Mouse (Mus musculus) megakaryocyte-erythroid progenitor cell, adult 5-6 weeks (primary cell): Measurements from ENCODE around the gene Ticrr. TPM values are rescaled to one million over a fixed set of nuclear protein-coding genes. Genes with fewer than 3 reads are reported as not detected.

Source experiments
- ATAC-seq: replicated peaks from 2 replicates; pipeline ENCODE4 v1.8.0; 2016; ENCODE audit warnings: mild to moderate bottlenecking, inconsistent platforms; ENCODE audit not compliant: severe bottlenecking, poor library complexity, low FRiP score, low TSS enrichment
- total RNA-seq, 2 experiments: library from RNA; stranded (forward) in 1 of 2; stranded (reverse) in 1 of 2; fragments of 200-1000, 215-1000 nt in 1 of 2; fragments of >200 nt in 1 of 2; fragmentation: Nextera tagmentation in 1 of 2; gene quantifications; 2 replicates each; pipeline ENCODE4 v1.2.3; 2014 to 2017

The Ticrr gene
- total RNA-seq (2014; fragmentation: Nextera tagmentation), result 29.0 and 29.8 TPM in 2 replicates
- 12.2 and 16.8 TPM in 2 replicates for total RNA-seq (2017)

- peak; percentile 99 for ATAC-seq
Measured at GRCm38 (mm10) chr7:79659578-79660290, at the start of gene Ticrr. Gene Ticrr, plus strand, starts transcription at chr7:79660196.

GRCm38 (mm10) chr7:79611901-79612300, 48.1 kb upstream of the Ticrr start:
- no peak for ATAC-seq

GRCm38 (mm10) chr7:79612783-79613182, 47.2 kb upstream of the Ticrr start:
- ATAC-seq, result peak; percentile 60; the same call in 1 of the 2 replicates

- no peak for ATAC-seq
Measured at GRCm38 (mm10) chr7:79613314-79613713, 46.7 kb upstream of the Ticrr start.

GRCm38 (mm10) chr7:79615008-79615407, 45.0 kb upstream of the Ticrr start:
- no peak for ATAC-seq

- no peak for ATAC-seq
Measured at GRCm38 (mm10) chr7:79615941-79616340, 44.1 kb upstream of the Ticrr start.

GRCm38 (mm10) chr7:79617418-79617817, 42.6 kb upstream of the Ticrr start, which contains the start of gene Rhcg:
Gene Rhcg, minus strand, starts transcription at chr7:79617657.
- ATAC-seq, result no peak

- no peak for ATAC-seq
Measured at GRCm38 (mm10) chr7:79619493-79619892, 40.5 kb upstream of the Ticrr start.

GRCm38 (mm10) chr7:79623086-79623485, 36.9 kb upstream of the Ticrr start:
- no peak for ATAC-seq

GRCm38 (mm10) chr7:79626170-79626569, 33.8 kb upstream of the Ticrr start:
- no peak for ATAC-seq

- no peak for ATAC-seq
Measured at GRCm38 (mm10) chr7:79628271-79628913, 31.6 kb upstream of the Ticrr start.

- ATAC-seq, result no peak
Measured at GRCm38 (mm10) chr7:79631773-79632348, 28.1 kb upstream of the Ticrr start.

- ATAC-seq, result no peak
Measured at GRCm38 (mm10) chr7:79647233-79647632, 12.8 kb upstream of the Ticrr start.

- no peak for ATAC-seq
Measured at GRCm38 (mm10) chr7:79649005-79649404, 11.0 kb upstream of the Ticrr start.

GRCm38 (mm10) chr7:79654185-79654584, 5.8 kb upstream of the Ticrr start:
- ATAC-seq, result no peak

GRCm38 (mm10) chr7:79654586-79654985, 5.4 kb upstream of the Ticrr start:
- ATAC-seq, result no peak

GRCm38 (mm10) chr7:79660291-79661150, 525 bp downstream of the Ticrr start:
- no peak; the same call in 1 of the 2 replicates for ATAC-seq

- ATAC-seq, result no peak
Measured at GRCm38 (mm10) chr7:79661253-79661890, 1.4 kb downstream of the Ticrr start.

- no peak for ATAC-seq
Measured at GRCm38 (mm10) chr7:79666690-79667089, 6.7 kb downstream of the Ticrr start.
